Mouse (Mus musculus): ENCODE results near the gene Coro7.

Coro7 gene

GRCm38 (mm10) chr16:4649211-4649610 lies 30.4 kb downstream of the Coro7 start:
- DNase-seq (ENCODE audit: low read depth, low spot score) = no peak

- no peak for DNase-seq (ENCODE audit: low read depth, low spot score)
Observed at GRCm38 (mm10) chr16:4648416-4649023, 31.1 kb downstream of the Coro7 start.

- DNase-seq (ENCODE audit: low read depth, low spot score) = no peak
Observed at GRCm38 (mm10) chr16:4647651-4648141, 31.9 kb downstream of the Coro7 start.

- DNase-seq (ENCODE audit: low read depth, low spot score) = no peak
Observed at GRCm38 (mm10) chr16:4646831-4647230, 32.7 kb downstream of the Coro7 start.

- DNase-seq (ENCODE audit: low read depth, low spot score) = no peak
Observed at GRCm38 (mm10) chr16:4645867-4646266, 33.7 kb downstream of the Coro7 start.

- no peak for DNase-seq (ENCODE audit: low read depth, low spot score)
Observed at GRCm38 (mm10) chr16:4643670-4644419, 35.7 kb downstream of the Coro7 start.

GRCm38 (mm10) chr16:4642937-4643336 lies 36.6 kb downstream of the Coro7 start:
- DNase-seq (ENCODE audit: low read depth, low spot score) = no peak

GRCm38 (mm10) chr16:4642190-4642589 lies 37.4 kb downstream of the Coro7 start:
- DNase-seq (ENCODE audit: low read depth, low spot score) = no peak

- no peak for DNase-seq (ENCODE audit: low read depth, low spot score)
Observed at GRCm38 (mm10) chr16:4641119-4641838, 38.3 kb downstream of the Coro7 start.

GRCm38 (mm10) chr16:4640267-4641005 lies 39.1 kb downstream of the Coro7 start:
- no peak for DNase-seq (ENCODE audit: low read depth, low spot score)

- peak; percentile 69 for DNase-seq (ENCODE audit: low read depth, low spot score)
Observed at GRCm38 (mm10) chr16:4639831-4640237, 39.7 kb downstream of the Coro7 start, which contains the start of the genes Vasn and Dnaja3. Vasn (plus strand) TSS chr16:4639941. Dnaja3 (plus strand) TSS chr16:4639989.

GRCm38 (mm10) chr16:4638891-4639390 lies 40.6 kb downstream of the Coro7 start:
- DNase-seq (ENCODE audit: low read depth, low spot score) = no peak

GRCm38 (mm10) chr16:4635760-4636159 lies 43.8 kb downstream of the Coro7 start:
- DNase-seq (ENCODE audit: low read depth, low spot score) = no peak

GRCm38 (mm10) chr16:4634681-4635080 lies 44.9 kb downstream of the Coro7 start:
- no peak for DNase-seq (ENCODE audit: low read depth, low spot score)

GRCm38 (mm10) chr16:4633661-4634060 lies 45.9 kb downstream of the Coro7 start:
- no peak for DNase-seq (ENCODE audit: low read depth, low spot score)

GRCm38 (mm10) chr16:4632050-4632449 lies 47.5 kb downstream of the Coro7 start:
- no peak for DNase-seq (ENCODE audit: low read depth, low spot score)

- DNase-seq (ENCODE audit: low read depth, low spot score) = peak; percentile 64
Observed at GRCm38 (mm10) chr16:4629950-4630349, 49.6 kb downstream of the Coro7 start.

GRCm38 (mm10) chr16:4628898-4629419 lies 50.6 kb downstream of the Coro7 start:
- no peak for DNase-seq (ENCODE audit: low read depth, low spot score)

GRCm38 (mm10) chr16:4627105-4627504 lies 52.5 kb downstream of the Coro7 start:
- DNase-seq (ENCODE audit: low read depth, low spot score) = no peak

GRCm38 (mm10) chr16:4624481-4625110 lies 55.0 kb downstream of the Coro7 start, which contains the start of gene Pam16:
Pam16 (minus strand) TSS chr16:4624988.
- DNase-seq (ENCODE audit: low read depth, low spot score) = peak; percentile 71

GRCm38 (mm10) chr16:4624074-4624473 lies 55.5 kb downstream of the Coro7 start:
- DNase-seq (ENCODE audit: low read depth, low spot score) = no peak
